Mouse (Mus musculus): ENCODE data around the gene Taf4.

DNA sequence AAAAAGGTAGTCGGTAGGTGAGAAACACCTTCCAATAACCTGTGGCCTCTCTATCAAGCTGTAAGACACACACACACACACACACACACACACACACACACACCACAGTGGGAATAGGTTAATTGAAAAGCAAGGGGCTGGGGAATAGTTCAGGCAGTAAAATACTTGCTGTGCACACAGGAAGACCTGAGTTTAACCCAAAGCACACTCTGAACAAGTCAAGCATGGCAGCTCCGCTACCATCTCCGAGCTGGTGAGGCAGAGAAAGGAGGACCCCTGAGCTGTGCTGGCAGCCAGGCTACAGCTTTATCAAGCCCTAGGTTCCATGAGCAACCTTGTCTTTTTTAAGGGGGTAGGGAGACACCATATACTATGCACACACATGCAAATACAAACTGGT is 7.3 kb downstream of the Taf4 start:
- TF ChIP-seq CTCF (IDR thresholded peaks at IDR 0.05; ENCODE audit: borderline replicate concordance, insufficient read depth, low read length) (no peak), POLR2A (IDR thresholded peaks at IDR 0.05; ENCODE audit: low read depth, low read length) (no peak)
